Mouse (Mus musculus) midbrain, embryonic 16.5 days (tissue): Measurements from ENCODE around the gene Syt16. TPM values are rescaled to one million over a fixed set of nuclear protein-coding genes. Genes with fewer than 3 reads are reported as not detected.
A peak's percentile ranks its signal among the peaks of the same experiment; 100 is the strongest.

Experiments
- ATAC-seq: fragments of 200-750 bp; cut with Nextera tagmentation; 2 replicates; pipeline ENCODE4 v1.8.0; 2017; ENCODE audit warnings: moderate TSS enrichment
- H3K27ac ChIP-seq: fragments of 300-500 bp; sonication (generic); 2 replicates; pipeline ENCODE4 v1.5.1; 2014; ENCODE audit warnings: mild to moderate bottlenecking, low read length, mixed read lengths
- H3K27me3 ChIP-seq: fragments of 300-500 bp; sonication (generic); 2 replicates; pipeline ENCODE4 v1.6.1; 2014; ENCODE audit warnings: low read depth, low read length, mixed read lengths; ENCODE audit not compliant: control insufficient read depth, insufficient read depth
- H3K36me3 ChIP-seq: fragments of 300-500 bp; sonication (generic); 2 replicates; pipeline ENCODE4 v1.6.1; 2014; ENCODE audit warnings: mild to moderate bottlenecking, low read length, moderate library complexity, mixed read lengths; ENCODE audit not compliant: control insufficient read depth, insufficient read depth
- H3K4me1 ChIP-seq: fragments of 300-500 bp; sonication (generic); 2 replicates; pipeline ENCODE4 v1.6.1; 2014; ENCODE audit warnings: mild to moderate bottlenecking, low read length, mixed read lengths; ENCODE audit not compliant: control insufficient read depth, insufficient read depth
- H3K4me2 ChIP-seq: fragments of 300-500 bp; sonication (generic); 2 replicates; pipeline ENCODE4 v1.6.1; 2014; ENCODE audit warnings: mild to moderate bottlenecking, low read length, mixed read lengths
- H3K4me3 ChIP-seq: fragments of 300-500 bp; sonication (generic); 2 replicates; pipeline ENCODE4 v1.5.1; 2014; ENCODE audit warnings: low read depth, mild to moderate bottlenecking, low read length, moderate library complexity, mixed read lengths
- H3K9ac ChIP-seq: fragments of 300-500 bp; sonication (generic); 2 replicates; pipeline ENCODE4 v1.6.1; 2014; ENCODE audit warnings: low read depth, low read length, mixed read lengths
- H3K9me3 ChIP-seq: fragments of 300-500 bp; sonication (generic); replicated peaks from 2 replicates; pipeline ENCODE4 v1.6.1; 2014; ENCODE audit warnings: mild to moderate bottlenecking, low read length, mixed read lengths; ENCODE audit not compliant: control insufficient read depth, poor library complexity, severe bottlenecking
- WGBS: fragments of 180-500 bp; shearing (Covaris S2); extraction: QIAGEN DNeasy Blood & Tissue Kit; methylation state at CpG from one replicate; pipeline ENCODE4 v1.1.7; 2014; 5-methylcytosine and 5-hydroxymethylcytosine counted together
- polyA plus RNA-seq: library from polyadenylated mRNA; unstranded; fragments of >200 nt; fragmentation: Nextera tagmentation; extraction: Ambion mirVana; gene quantifications from 2 replicates; pipeline ENCODE4 v1.2.1, GENCODE M21; 2015

Syt16 gene
- polyA plus RNA-seq, 1 experiment from 2014 or later = 101 TPM

DNA sequence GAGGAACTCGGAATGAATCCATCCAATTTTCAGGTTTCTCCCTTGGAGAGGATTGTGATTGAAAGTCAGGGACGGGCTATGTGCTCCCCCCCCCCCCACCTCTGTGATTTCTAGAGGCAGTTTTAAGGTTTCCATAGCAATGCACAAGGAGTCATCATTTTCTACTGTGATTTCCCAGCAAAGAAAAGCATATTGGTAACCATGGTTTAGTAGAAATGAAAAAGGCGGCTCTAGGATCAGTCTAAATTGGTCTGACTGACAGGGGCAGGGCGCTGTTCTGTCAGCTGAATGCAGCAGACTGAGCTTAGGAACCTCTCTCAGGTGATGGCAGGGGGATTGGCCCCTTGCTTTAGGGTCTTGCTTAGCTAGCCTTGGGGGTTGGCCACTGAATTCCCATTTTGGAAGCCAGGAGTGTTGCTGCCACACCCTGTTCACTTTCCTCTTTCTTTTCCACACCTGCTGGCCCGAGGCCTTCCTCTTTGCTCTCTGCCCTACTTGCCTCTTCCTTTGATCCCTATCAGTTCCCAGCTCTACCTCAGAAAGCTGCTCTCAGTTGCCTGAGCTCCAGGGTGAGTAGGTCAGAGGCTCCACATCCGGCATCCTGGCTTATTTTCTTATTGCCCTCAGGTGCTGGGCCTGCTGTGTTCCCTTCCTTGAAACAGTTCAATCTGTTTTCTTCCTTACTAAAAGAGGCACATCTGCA, 108.5 kb downstream of the Syt16 start:
- Histone ChIP-seq H3K27ac (peak overlapping the region; percentile 67), H3K36me3 (no peaks in the 10 kb centered on the region), H3K4me1 (peaks cover 15% of the 10 kb centered on the region), H3K9ac (no peak overlapping the region), H3K4me3 (no peak overlapping the region), H3K4me2 (no peak overlapping the region), H3K27me3 (no peaks in the 10 kb centered on the region), H3K9me3 (no peaks in the 10 kb centered on the region)
- ATAC-seq = peak; percentile 63
- 53% methylated on average over 6 of the region's 6 CpGs for WGBS

DNA sequence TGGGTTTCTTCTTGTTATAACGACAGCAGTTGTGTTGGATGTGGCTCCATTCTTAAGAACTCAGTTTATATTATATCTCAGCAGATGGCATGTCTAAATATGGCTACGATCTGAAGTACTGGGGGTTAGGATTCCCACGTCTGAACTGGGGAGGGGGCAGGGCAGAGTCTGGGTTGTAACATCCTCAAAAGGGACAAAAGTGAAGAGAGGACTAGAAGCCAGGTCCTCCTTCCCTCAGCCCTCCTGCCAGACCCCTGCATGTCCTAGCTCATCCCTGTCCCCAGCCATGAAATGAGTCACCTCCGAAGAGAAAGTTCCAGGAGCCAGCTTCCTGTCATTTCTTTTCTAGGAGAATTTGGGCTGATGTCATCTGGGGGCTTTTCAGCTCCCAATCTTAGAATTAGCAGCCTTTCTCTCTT, 111.2 kb downstream of the Syt16 start:
- H3K4me2 ChIP-seq = no peak overlapping the region
- H3K9me3 ChIP-seq = no peaks in the 10 kb centered on the region
- no peak overlapping the region for H3K4me3 ChIP-seq
- ATAC-seq = no peak
- WGBS = 63% methylated on average over 4 of the region's 4 CpGs
- H3K9ac ChIP-seq = no peak overlapping the region
- H3K27ac ChIP-seq = no peak overlapping the region
- H3K27me3 ChIP-seq = no peaks in the 10 kb centered on the region
- H3K4me1 ChIP-seq = peaks cover 15% of the 10 kb centered on the region
- H3K36me3 ChIP-seq = no peaks in the 10 kb centered on the region

DNA sequence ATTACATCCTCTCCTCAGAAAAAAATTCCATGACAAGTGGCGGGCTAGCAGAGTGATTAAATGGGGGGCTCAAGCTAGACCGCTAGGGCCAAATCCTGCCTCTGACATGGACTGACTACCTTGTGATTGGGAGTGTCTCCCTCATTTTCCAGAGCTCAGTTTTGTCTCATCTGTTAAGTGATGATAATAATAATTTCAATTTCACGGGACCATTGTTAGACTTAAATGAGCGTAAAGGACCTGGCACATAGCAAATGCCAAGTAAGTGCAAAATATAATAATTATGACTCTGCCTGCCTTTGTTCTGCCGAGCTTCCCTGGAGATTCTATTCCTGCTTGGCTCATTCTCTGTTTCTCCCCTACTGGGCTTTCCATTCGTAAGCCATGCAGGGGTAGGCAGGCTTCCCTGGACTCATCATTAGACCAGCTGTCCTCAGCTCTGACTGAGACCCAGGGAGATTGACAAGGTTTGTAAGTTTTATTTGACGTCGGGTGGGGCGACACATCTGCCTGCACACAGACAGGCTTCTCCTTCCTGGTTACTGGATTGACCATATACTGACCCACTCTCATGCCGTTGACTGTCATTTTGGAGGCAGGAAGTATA, 112.1 kb downstream of the Syt16 start:
- ATAC-seq = no peak
- Histone ChIP-seq H3K4me2 (no peak overlapping the region), H3K9ac (no peak overlapping the region), H3K36me3 (no peaks in the 10 kb centered on the region), H3K27ac (peak overlapping the region; percentile 5; the same call in 1 of the 2 replicates), H3K4me1 (peaks cover 15% of the 10 kb centered on the region), H3K9me3 (no peaks in the 10 kb centered on the region), H3K27me3 (no peaks in the 10 kb centered on the region), H3K4me3 (no peak overlapping the region)
- 48% methylated on average over 10 of the region's 10 CpGs for WGBS

DNA sequence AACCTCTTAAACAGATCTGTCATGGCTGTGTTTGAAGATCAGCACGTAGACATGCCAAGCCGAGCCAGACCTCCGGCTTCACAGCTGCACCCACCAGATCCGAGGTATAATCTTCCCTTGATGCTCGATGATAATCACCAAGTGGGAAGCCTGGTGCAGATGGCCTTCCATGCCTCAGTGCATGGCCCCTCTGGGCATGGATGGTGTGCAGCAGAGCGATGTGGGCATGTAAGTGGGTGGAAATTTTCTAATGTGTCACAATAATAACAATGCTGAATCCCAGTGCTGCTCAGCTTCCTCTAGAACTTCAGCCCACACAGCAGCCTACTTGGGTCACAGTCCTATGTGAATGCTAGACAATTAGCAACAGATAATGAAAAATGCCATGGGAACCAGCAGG, 119.4 kb downstream of the Syt16 start:
- 63% methylated on average over 6 of the region's 6 CpGs for WGBS
- Histone ChIP-seq H3K27ac (no peak overlapping the region), H3K9me3 (peaks cover 3% of the 10 kb centered on the region; the same call in 1 of the 2 replicates), H3K4me2 (no peak overlapping the region), H3K4me1 (no peaks in the 10 kb centered on the region), H3K4me3 (no peak overlapping the region), H3K36me3 (no peaks in the 10 kb centered on the region), H3K27me3 (no peaks in the 10 kb centered on the region), H3K9ac (no peak overlapping the region)
- no peak for ATAC-seq

DNA sequence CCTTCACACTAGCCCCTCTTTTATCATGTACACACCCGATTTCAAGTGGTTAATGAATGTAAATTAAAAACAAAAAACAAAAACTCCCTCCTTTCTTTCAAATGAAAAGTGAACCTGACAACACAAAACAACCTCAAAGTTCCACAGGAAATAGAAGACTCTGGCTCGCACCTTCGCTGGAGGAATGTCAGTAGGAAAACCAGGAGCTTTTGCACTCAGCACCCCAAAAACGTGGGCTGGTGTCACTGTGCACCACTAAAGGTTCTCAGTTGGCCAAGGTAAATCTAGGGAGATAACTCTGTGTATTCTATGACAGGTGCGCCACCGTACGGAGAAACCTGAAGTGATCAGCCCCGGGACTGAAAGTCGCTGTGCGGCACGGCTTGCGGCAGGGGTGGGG, 128.3 kb downstream of the Syt16 start:
- no peaks in the 10 kb centered on the region for H3K27me3 ChIP-seq
- no peak for ATAC-seq
- peaks cover 17% of the 10 kb centered on the region; the same call in 1 of the 2 replicates for H3K9me3 ChIP-seq
- H3K36me3 ChIP-seq = peaks cover 4% of the 10 kb centered on the region; the same call in 1 of the 2 replicates
- H3K4me2 ChIP-seq = no peak overlapping the region
- no peak overlapping the region for H3K27ac ChIP-seq
- no peaks in the 10 kb centered on the region for H3K4me1 ChIP-seq
- 81% methylated on average over 12 of the region's 12 CpGs for WGBS
- H3K4me3 ChIP-seq = no peak overlapping the region
- H3K9ac ChIP-seq = no peak overlapping the region

DNA sequence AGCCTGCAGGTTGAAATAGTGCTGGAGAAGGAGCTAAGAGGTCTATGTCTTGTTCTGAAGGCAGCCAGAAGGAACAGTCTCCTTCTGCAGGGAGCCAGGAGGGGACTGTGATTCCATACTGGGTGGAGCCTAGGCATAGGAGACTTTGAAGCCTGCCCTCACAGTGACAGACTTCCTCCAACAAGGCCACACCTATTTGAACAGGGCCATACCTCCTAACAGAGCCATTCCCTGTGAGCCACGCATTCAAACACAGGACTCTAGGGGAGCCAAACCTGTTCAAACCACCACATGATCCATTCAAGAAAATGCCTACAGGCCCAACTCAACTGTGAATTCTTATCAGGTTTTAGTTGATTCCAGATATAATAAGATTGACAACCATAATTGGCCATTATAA, 130.8 kb downstream of the Syt16 start:
- WGBS = 68% methylated on average over 1 of the region's 1 CpGs
- H3K9me3 ChIP-seq = peaks cover 17% of the 10 kb centered on the region; the same call in 1 of the 2 replicates
- no peaks in the 10 kb centered on the region for H3K27me3 ChIP-seq
- H3K4me1 ChIP-seq = peaks cover 3% of the 10 kb centered on the region; the same call in 1 of the 2 replicates
- H3K36me3 ChIP-seq = peaks cover 4% of the 10 kb centered on the region; the same call in 1 of the 2 replicates
- ATAC-seq = no peak
- no peak overlapping the region for H3K4me2 ChIP-seq
- H3K27ac ChIP-seq = no peak overlapping the region
- no peak overlapping the region for H3K4me3 ChIP-seq
- no peak overlapping the region for H3K9ac ChIP-seq

DNA sequence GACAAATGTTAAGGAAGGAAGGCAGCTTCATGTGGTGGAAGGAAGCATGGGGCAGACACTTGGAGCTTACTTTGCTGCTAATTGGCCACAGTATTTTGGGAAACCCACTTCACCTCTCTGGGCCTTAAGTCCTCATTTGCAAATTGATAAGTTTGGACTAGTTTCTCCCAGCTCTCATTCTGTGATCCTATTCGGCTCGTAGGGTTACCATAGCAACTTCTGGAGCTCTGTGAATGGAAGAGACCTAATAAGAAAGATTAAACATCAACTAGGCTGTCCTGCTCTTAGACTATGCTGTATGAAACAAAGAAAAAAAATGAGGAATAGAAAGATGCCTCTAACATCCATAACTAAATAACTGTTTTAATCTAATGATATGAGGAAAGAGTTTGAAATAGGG, 134.3 kb downstream of the Syt16 start:
- peak; percentile 72; the same call in 1 of the 2 replicates for ATAC-seq
- no peak overlapping the region for H3K4me3 ChIP-seq
- peaks cover 4% of the 10 kb centered on the region; the same call in 1 of the 2 replicates for H3K9me3 ChIP-seq
- H3K36me3 ChIP-seq = no peaks in the 10 kb centered on the region; the same call in 1 of the 2 replicates
- H3K27ac ChIP-seq = peak overlapping the region; percentile 19; the same call in 1 of the 2 replicates
- no peaks in the 10 kb centered on the region for H3K27me3 ChIP-seq
- peaks cover 3% of the 10 kb centered on the region; the same call in 1 of the 2 replicates for H3K4me1 ChIP-seq
- no peak overlapping the region for H3K4me2 ChIP-seq
- 4% methylated on average over 2 of the region's 2 CpGs for WGBS
- H3K9ac ChIP-seq = no peak overlapping the region

DNA sequence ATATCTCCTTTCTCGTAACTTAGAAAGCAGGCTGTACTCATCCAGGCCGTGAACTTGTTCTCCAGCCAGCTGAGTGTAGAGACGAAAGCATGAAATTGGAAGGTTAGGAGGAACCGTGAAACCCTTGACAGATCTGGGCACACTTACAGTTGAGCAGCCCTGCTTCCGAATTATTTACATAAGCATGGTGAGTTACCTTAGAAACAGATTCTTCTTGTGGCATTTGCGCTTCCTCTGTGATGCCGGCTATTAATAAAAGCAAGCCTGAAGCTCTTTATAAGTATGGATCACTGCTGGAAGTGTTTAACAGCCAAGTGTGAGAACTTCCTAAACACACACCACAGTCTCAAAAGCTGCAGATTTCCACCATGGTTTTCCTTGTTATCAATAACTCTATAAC, 144.7 kb downstream of the Syt16 start:
- no peak overlapping the region for H3K27ac ChIP-seq
- H3K4me2 ChIP-seq = no peak overlapping the region
- no peaks in the 10 kb centered on the region for H3K36me3 ChIP-seq
- H3K4me1 ChIP-seq = peaks cover 7% of the 10 kb centered on the region
- no peak overlapping the region for H3K4me3 ChIP-seq
- ATAC-seq = no peak
- H3K9me3 ChIP-seq = no peaks in the 10 kb centered on the region
- 47% methylated on average over 7 of the region's 7 CpGs for WGBS
- no peaks in the 10 kb centered on the region for H3K27me3 ChIP-seq
- no peak overlapping the region for H3K9ac ChIP-seq

DNA sequence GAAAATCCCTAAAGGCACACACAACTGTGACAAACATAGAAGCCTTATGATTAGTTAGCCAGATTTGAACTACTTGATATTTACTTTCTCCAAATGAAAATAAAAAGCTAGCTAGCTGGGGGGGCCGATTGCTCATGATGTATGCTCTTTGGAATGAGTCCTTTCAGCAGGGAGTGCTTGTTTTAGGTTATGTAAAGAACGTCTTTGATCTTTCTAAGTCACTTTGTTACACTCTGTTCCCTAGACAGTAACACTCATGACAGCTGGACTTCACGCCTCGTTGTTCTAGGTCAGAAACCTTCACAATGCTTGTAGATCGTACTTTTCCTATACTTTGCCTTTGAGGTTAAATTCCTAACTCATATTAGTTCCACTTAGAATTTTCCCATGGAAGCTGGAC, 146.9 kb downstream of the Syt16 start:
- Histone ChIP-seq H3K4me1 (peaks cover 7% of the 10 kb centered on the region), H3K9me3 (no peaks in the 10 kb centered on the region), H3K27me3 (no peaks in the 10 kb centered on the region), H3K4me2 (no peak overlapping the region), H3K4me3 (no peak overlapping the region), H3K36me3 (no peaks in the 10 kb centered on the region), H3K9ac (no peak overlapping the region), H3K27ac (no peak overlapping the region)
- WGBS = 40% methylated on average over 5 of the region's 5 CpGs
- ATAC-seq = no peak
